Mouse (Mus musculus) hindbrain, postnatal 0 days (tissue): ENCODE data around the gene Sesn2. TPM values are rescaled to one million over a fixed set of nuclear protein-coding genes. Genes with fewer than 3 reads are reported as not detected.

Source experiments
- ATAC-seq: fragments of 200-750 bp; cut with Nextera tagmentation; 2 replicates; pipeline ENCODE4 v1.8.0; 2017; ENCODE audit warnings: mild to moderate bottlenecking, moderate TSS enrichment, moderate library complexity
- DNase-seq: peaks from one replicate; pipeline ENCODE4 v3.0.0-alpha.2; 2015; ENCODE audit warnings: low spot score
- H3K27ac ChIP-seq: fragments of 300-500 bp; sonication (generic); 2 replicates; pipeline ENCODE4 v1.5.1; 2014; ENCODE audit warnings: mild to moderate bottlenecking
- H3K27me3 ChIP-seq: fragments of 300-500 bp; sonication (generic); 2 replicates; pipeline ENCODE4 v1.6.1; 2014; ENCODE audit warnings: low read length, mixed read lengths; ENCODE audit not compliant: insufficient read depth
- H3K36me3 ChIP-seq: fragments of 300-500 bp; sonication (generic); 2 replicates; pipeline ENCODE4 v1.6.1; 2014; ENCODE audit warnings: low read length, mixed read lengths; ENCODE audit not compliant: insufficient read depth
- H3K4me1 ChIP-seq: fragments of 300-500 bp; sonication (generic); 2 replicates; pipeline ENCODE4 v1.6.1; 2014; ENCODE audit warnings: antibody characterized with exemption, low read length, mixed read lengths; ENCODE audit not compliant: insufficient read depth
- H3K4me2 ChIP-seq: fragments of 300-500 bp; sonication (generic); 2 replicates; pipeline ENCODE4 v1.6.1; 2014; ENCODE audit warnings: low read depth, mild to moderate bottlenecking, low read length, moderate library complexity, mixed read lengths
- H3K4me3 ChIP-seq: fragments of 300-500 bp; sonication (generic); 2 replicates; pipeline ENCODE4 v1.5.1; 2014; ENCODE audit warnings: low read length
- H3K9ac ChIP-seq: fragments of 300-500 bp; sonication (generic); replicated peaks from 2 replicates; pipeline ENCODE4 v1.6.1; 2014; ENCODE audit warnings: mild to moderate bottlenecking, low read length, moderate library complexity, mixed read lengths
- H3K9me3 ChIP-seq: fragments of 300-500 bp; sonication (generic); 2 replicates; pipeline ENCODE4 v1.6.1; 2016; ENCODE audit warnings: low read length, mixed read lengths
- CTCF ChIP-seq: IDR thresholded peaks from 2 replicates; pipeline ENCODE4 v1.5.1; 2016; ENCODE audit warnings: antibody characterized with exemption, control low read depth, low read depth
- WGBS: fragments of 180-500 bp; shearing (Covaris S2); extraction: QIAGEN DNeasy Blood & Tissue Kit; methylation state at CpG from one replicate; pipeline ENCODE4 v1.1.7; 2014; 5-methylcytosine and 5-hydroxymethylcytosine counted together
- polyA plus RNA-seq: library from polyadenylated mRNA; unstranded; fragments of >200 nt; fragmentation: Nextera tagmentation; extraction: Ambion mirVana; gene quantifications from 2 replicates; pipeline ENCODE4 v1.2.1, GENCODE M21; 2015
- total RNA-seq: library from RNA; depleted of rRNA; stranded (reverse); fragments of >200 nt; gene quantifications from 2 replicates; pipeline ENCODE4 v1.2.3, GENCODE M21; 2014; rRNA removed

The Sesn2 gene
- total and polyA plus RNA-seq, 2 experiments from 2014 or later: 19.9 to 22.8 TPM

- WGBS: 88% methylated on average over 6 of the region's 6 CpGs
- Histone ChIP-seq H3K4me1 (no peaks in the 10 kb centered on the region), H3K4me3 (no peak overlapping the region), H3K36me3 (peaks cover 7% of the 10 kb centered on the region; the same call in 1 of the 2 replicates), H3K27ac (no peak overlapping the region), H3K4me2 (no peak overlapping the region), H3K9me3 (no peaks in the 10 kb centered on the region), H3K9ac (no peak overlapping the region), H3K27me3 (no peaks in the 10 kb centered on the region)
- no peak for DNase-seq
- no peak for TF ChIP-seq CTCF
- ATAC-seq: no peak
Observed at GRCm38 (mm10) chr4:132454216-132454615, 56.1 kb downstream of the Sesn2 start.

GRCm38 (mm10) chr4:132449778-132450177 is 60.5 kb downstream of the Sesn2 start:
- no peaks in the 10 kb centered on the region for H3K36me3 ChIP-seq
- no peak for TF ChIP-seq CTCF
- 91% methylated on average over 3 of the region's 3 CpGs for WGBS
- H3K4me1 ChIP-seq: no peaks in the 10 kb centered on the region
- H3K27ac ChIP-seq: no peak overlapping the region
- DNase-seq (no peak), ATAC-seq (no peak)
- no peak overlapping the region for H3K4me3 ChIP-seq
- no peaks in the 10 kb centered on the region for H3K9me3 ChIP-seq
- no peak overlapping the region for H3K4me2 ChIP-seq
- H3K9ac ChIP-seq: no peak overlapping the region
- no peaks in the 10 kb centered on the region for H3K27me3 ChIP-seq

- H3K4me3 ChIP-seq: no peak overlapping the region
- WGBS: 86% methylated on average over 12 of the region's 12 CpGs
- H3K4me1 ChIP-seq: no peaks in the 10 kb centered on the region
- H3K9ac ChIP-seq: no peak overlapping the region
- DNase-seq: no peak
- H3K36me3 ChIP-seq: no peaks in the 10 kb centered on the region
- H3K27ac ChIP-seq: no peak overlapping the region
- no peaks in the 10 kb centered on the region for H3K9me3 ChIP-seq
- H3K4me2 ChIP-seq: no peak overlapping the region
- no peak for TF ChIP-seq CTCF
- no peak for ATAC-seq
- no peaks in the 10 kb centered on the region for H3K27me3 ChIP-seq
Observed at GRCm38 (mm10) chr4:132446105-132446504, 64.2 kb downstream of the Sesn2 start.

- H3K9ac ChIP-seq: no peak overlapping the region
- H3K36me3 ChIP-seq: no peaks in the 10 kb centered on the region
- DNase-seq (no peak), ATAC-seq (no peak)
- 85% methylated on average over 8 of the region's 8 CpGs for WGBS
- no peaks in the 10 kb centered on the region for H3K4me1 ChIP-seq
- H3K27ac ChIP-seq: no peak overlapping the region
- no peaks in the 10 kb centered on the region for H3K9me3 ChIP-seq
- H3K4me3 ChIP-seq: no peak overlapping the region
- H3K4me2 ChIP-seq: no peak overlapping the region
- no peak for TF ChIP-seq CTCF
- no peaks in the 10 kb centered on the region for H3K27me3 ChIP-seq
Observed at GRCm38 (mm10) chr4:132444516-132444915, 65.8 kb downstream of the Sesn2 start.

Other genes starting within 250 kb of the Sesn2 start
- 19.1 and 20.1 TPM in 2 replicates for gene Gmeb1, start 248.9 kb downstream of the Sesn2 start, total RNA-seq
- gene Gmeb1, start 248.9 kb downstream of the Sesn2 start, polyA plus RNA-seq: 29.9 and 30.2 TPM in 2 replicates
- 7.3 and 7.6 TPM in 2 replicates for gene Taf12, start 236.1 kb downstream of the Sesn2 start, total RNA-seq
- 30.0 and 30.5 TPM in 2 replicates for gene Taf12, start 236.1 kb downstream of the Sesn2 start, polyA plus RNA-seq
- gene Rab42, start 207.1 kb downstream of the Sesn2 start, total RNA-seq: 4.9 and 5.4 TPM in 2 replicates
- 5.1 and 5.9 TPM in 2 replicates for gene Rab42, start 207.1 kb downstream of the Sesn2 start, polyA plus RNA-seq
- 53.2 and 79.3 TPM in 2 replicates for gene Trnau1ap, start 181.0 kb downstream of the Sesn2 start, total RNA-seq
- 56.6 and 62.6 TPM in 2 replicates for gene Trnau1ap, start 181.0 kb downstream of the Sesn2 start, polyA plus RNA-seq
- gene Rcc1, start 156.9 kb downstream of the Sesn2 start, total RNA-seq: 20.7 and 24.4 TPM in 2 replicates
- 28.8 and 29.7 TPM in 2 replicates for gene Rcc1, start 156.9 kb downstream of the Sesn2 start, polyA plus RNA-seq
- gene Phactr4, start 88.0 kb downstream of the Sesn2 start, total RNA-seq: 4.0 and 5.0 TPM in 2 replicates
- 5.2 and 5.4 TPM in 2 replicates for gene Phactr4, start 88.0 kb downstream of the Sesn2 start, polyA plus RNA-seq
- 11.4 and 11.6 TPM in 2 replicates for gene Med18, start 46.6 kb downstream of the Sesn2 start, total RNA-seq
- 12.1 and 13.8 TPM in 2 replicates for gene Med18, start 46.6 kb downstream of the Sesn2 start, polyA plus RNA-seq
- 341 and 518 TPM in 2 replicates for gene Atpif1, start 23.2 kb upstream of the Sesn2 start, total RNA-seq
- gene Atpif1, start 23.2 kb upstream of the Sesn2 start, polyA plus RNA-seq: 1,637 and 1,748 TPM in 2 replicates
- 64.6 and 95.5 TPM in 2 replicates for gene Dnajc8, start 25.0 kb upstream of the Sesn2 start, total RNA-seq
- gene Dnajc8, start 25.0 kb upstream of the Sesn2 start, polyA plus RNA-seq: 142 and 162 TPM in 2 replicates
- 0.32 and 0.63 TPM in 2 replicates for gene Ptafr, start 53.6 kb upstream of the Sesn2 start, total RNA-seq
- gene Ptafr, start 53.6 kb upstream of the Sesn2 start, polyA plus RNA-seq: 0.61 and 0.64 TPM in 2 replicates
- 16.4 and 18.7 TPM in 2 replicates for gene Eya3, start 128.5 kb upstream of the Sesn2 start, total RNA-seq
- gene Eya3, start 128.5 kb upstream of the Sesn2 start, polyA plus RNA-seq: 7.4 and 8.3 TPM in 2 replicates
- gene Xkr8, start 222.0 kb upstream of the Sesn2 start, total RNA-seq: 5.6 and 6.2 TPM in 2 replicates
- gene Xkr8, start 222.0 kb upstream of the Sesn2 start, polyA plus RNA-seq: 5.0 and 7.3 TPM in 2 replicates
- gene Smpdl3b, start 246.8 kb upstream of the Sesn2 start, total RNA-seq: 0.47 and 1.0 TPM in 2 replicates
- gene Smpdl3b, start 246.8 kb upstream of the Sesn2 start, polyA plus RNA-seq: 0.98 and 1.4 TPM in 2 replicates